11 mouse cellular contexts compared by ENCODE assay signal in the genomic region with DNA sequence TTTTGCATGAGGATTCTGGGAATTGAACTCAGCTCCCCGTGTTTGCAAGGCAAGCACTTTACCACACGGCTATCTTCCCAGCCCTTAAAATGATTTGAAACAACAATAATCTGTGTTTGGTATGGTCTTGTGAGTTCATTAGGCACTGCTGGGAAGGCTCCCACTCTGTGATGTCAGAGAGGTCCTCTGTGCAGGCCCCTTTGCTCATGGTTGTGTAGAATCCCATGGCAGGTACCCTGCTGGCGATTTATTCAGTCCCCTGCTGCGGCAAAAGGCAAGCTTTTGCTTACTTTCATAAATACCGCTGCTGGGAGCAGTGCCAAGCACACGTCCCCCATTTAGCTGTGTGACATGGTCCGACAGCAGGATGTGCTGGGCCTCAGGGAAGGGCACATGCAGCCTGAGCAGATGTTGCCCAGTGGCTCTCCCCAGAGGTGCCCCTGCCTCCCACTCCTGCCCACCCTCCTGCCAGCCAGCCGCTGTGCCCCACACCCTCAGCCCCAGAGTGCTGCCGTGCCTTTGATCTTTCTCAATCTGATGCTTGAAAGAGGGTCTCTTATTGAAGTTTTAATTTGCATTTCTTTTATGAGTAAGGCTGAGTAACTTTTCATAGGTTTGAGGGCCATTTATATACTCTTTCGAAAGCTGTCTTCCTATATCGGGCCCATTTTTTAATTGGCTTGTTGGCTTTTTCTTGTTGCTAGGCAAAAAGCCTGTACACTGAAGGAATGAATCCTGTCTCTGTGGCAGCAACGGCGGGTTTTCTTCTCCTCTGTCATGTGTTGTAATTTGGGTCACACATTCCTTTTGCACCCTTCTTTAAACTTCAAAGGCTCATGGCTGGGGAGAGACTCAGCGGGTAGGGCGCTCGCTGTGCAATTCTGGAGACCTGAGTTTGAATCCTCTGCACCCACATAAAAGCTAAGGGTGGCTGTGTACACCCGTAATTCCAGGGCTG.
DNase-seq lines count a peak whose midpoint lies in the region; ATAC-seq lines count a peak whose summit lies in the region.
"Had no signal": no experiment of that assay in that cellular context is flagged by ENCODE, and none has a peak within 500 bp of the region (broad histone marks: within the 10 kb centered on the region; RNA-seq: fewer than 3 reads in every experiment).

No protein-coding gene starts in this region.

- no peaks in the 10 kb centered on the region for H3K36me3 ChIP-seq in kidney, embryonic 16.5 days (ENCODE audit: insufficient read depth, low read length)
- H3K36me3 ChIP-seq in hindbrain, embryonic 12.5 days: no peaks in the 10 kb centered on the region
- no peaks in the 10 kb centered on the region for H3K36me3 ChIP-seq in midbrain, embryonic 16.5 days (ENCODE audit: control insufficient read depth, insufficient read depth, low read length)
- H3K36me3 ChIP-seq: liver, embryonic 15.5 days had no signal

- peaks cover 8% of the 10 kb centered on the region for H3K27me3 ChIP-seq in kidney, embryonic 16.5 days (ENCODE audit: insufficient read depth, low read length)
- peaks cover 48% of the 10 kb centered on the region for H3K27me3 ChIP-seq in hindbrain, embryonic 12.5 days
- peaks cover 3% of the 10 kb centered on the region; the same call in 1 of the 2 replicates for H3K27me3 ChIP-seq in midbrain, embryonic 16.5 days (ENCODE audit: control insufficient read depth, insufficient read depth, low read depth, low read length)
- H3K27me3 ChIP-seq: liver, embryonic 15.5 days had no signal

- intact Hi-C loops in heart, postnatal 36 days (cut with DNase I): no loop called here
- intact Hi-C loops in heart, postnatal 10 days (cut with DNase I): no loop called here

- H3K4me1 ChIP-seq in kidney, embryonic 16.5 days (ENCODE audit: insufficient read depth, low read length): peaks cover 10% of the 10 kb centered on the region
- H3K4me1 ChIP-seq in hindbrain, embryonic 12.5 days: peaks cover 54% of the 10 kb centered on the region
- peaks cover 28% of the 10 kb centered on the region for H3K4me1 ChIP-seq in midbrain, embryonic 16.5 days (ENCODE audit: control insufficient read depth, insufficient read depth, low read length)
- H3K4me1 ChIP-seq: liver, embryonic 15.5 days had no signal

- H3K27ac ChIP-seq in kidney, embryonic 16.5 days (ENCODE audit: low read length): no peak overlapping the region
- peak overlapping the region; percentile 44; the same call in 1 of the 2 replicates for H3K27ac ChIP-seq in hindbrain, embryonic 12.5 days
- H3K27ac ChIP-seq in midbrain, embryonic 16.5 days (ENCODE audit: low read length): peak overlapping the region; percentile 62
- H3K27ac ChIP-seq: liver, embryonic 15.5 days had no signal

- H3K4me2 ChIP-seq in kidney, embryonic 16.5 days (replicated peaks; ENCODE audit: low read depth, low read length): no peak overlapping the region
- no peak overlapping the region; the same call in 1 of the 2 replicates for H3K4me2 ChIP-seq in hindbrain, embryonic 12.5 days (replicated peaks)
- H3K4me2 ChIP-seq in midbrain, embryonic 16.5 days (ENCODE audit: low read length): no peak overlapping the region
- H3K4me2 ChIP-seq: liver, embryonic 15.5 days had no signal

- H3K9me3 ChIP-seq in kidney, embryonic 16.5 days (ENCODE audit: low read length): no peaks in the 10 kb centered on the region
- H3K9me3 ChIP-seq in hindbrain, embryonic 12.5 days (replicated peaks): no peaks in the 10 kb centered on the region
- H3K9me3 ChIP-seq in midbrain, embryonic 16.5 days (replicated peaks; ENCODE audit: control insufficient read depth, low read length, poor library complexity, severe bottlenecking): no peaks in the 10 kb centered on the region
- H3K9me3 ChIP-seq: liver, embryonic 15.5 days had no signal

- H3K4me3 ChIP-seq in kidney, embryonic 16.5 days (ENCODE audit: low read length): no peak overlapping the region
- no peak overlapping the region for H3K4me3 ChIP-seq in hindbrain, embryonic 12.5 days
- H3K4me3 ChIP-seq in midbrain, embryonic 16.5 days (ENCODE audit: low read depth, low read length): no peak overlapping the region
- H3K4me3 ChIP-seq: liver, embryonic 15.5 days had no signal

- ATAC-seq in kidney, embryonic 16.5 days (ENCODE audit: low FRiP score, low TSS enrichment): peak; percentile 50
- peak; percentile 72 for ATAC-seq in hindbrain, embryonic 12.5 days (ENCODE audit: low FRiP score)
- ATAC-seq in midbrain, embryonic 16.5 days: peak; percentile 79
- no peak for ATAC-seq in monocyte, adult 5-6 weeks (replicated peaks; ENCODE audit: insufficient number of reproducible peaks, low FRiP score, low TSS enrichment, poor library complexity, severe bottlenecking)

- no peak for DNase-seq in kidney, adult 9 months
- DNase-seq in brain, adult 2 months (ENCODE audit: low read depth, low spot score): peak; percentile 12
- DNase-seq in heart, postnatal 36 days: no peak
- DNase-seq in heart, postnatal 10 days: no peak
- DNase-seq: cerebellum, adult 8-10 months; kidney, adult 18-20 months had no signal

- H3K9ac ChIP-seq in kidney, embryonic 16.5 days (replicated peaks; ENCODE audit: low read length): no peak overlapping the region
- H3K9ac ChIP-seq in hindbrain, embryonic 12.5 days: no peak overlapping the region
- H3K9ac ChIP-seq in midbrain, embryonic 16.5 days (ENCODE audit: low read depth, low read length): 0 out of 2 replicates have a peak overlapping the region, but pooled peaks have one; percentile 23
- H3K9ac ChIP-seq: liver, embryonic 15.5 days had no signal

- WGBS in kidney, embryonic 16.5 days: 35% methylated on average over 17 of the region's 17 CpGs
- 21% methylated on average over 17 of the region's 17 CpGs for WGBS in hindbrain, embryonic 12.5 days
- 6% methylated on average over 17 of the region's 17 CpGs for WGBS in midbrain, embryonic 16.5 days
